Mouse (Mus musculus): ENCODE measurements at regions not wholly inside any gene's neighbourhood (a gene's known extent, or its start where the extent isn't known, plus 50 kb on each side); places are given as distances from the start of the nearest gene placed in this dataset.

DNA sequence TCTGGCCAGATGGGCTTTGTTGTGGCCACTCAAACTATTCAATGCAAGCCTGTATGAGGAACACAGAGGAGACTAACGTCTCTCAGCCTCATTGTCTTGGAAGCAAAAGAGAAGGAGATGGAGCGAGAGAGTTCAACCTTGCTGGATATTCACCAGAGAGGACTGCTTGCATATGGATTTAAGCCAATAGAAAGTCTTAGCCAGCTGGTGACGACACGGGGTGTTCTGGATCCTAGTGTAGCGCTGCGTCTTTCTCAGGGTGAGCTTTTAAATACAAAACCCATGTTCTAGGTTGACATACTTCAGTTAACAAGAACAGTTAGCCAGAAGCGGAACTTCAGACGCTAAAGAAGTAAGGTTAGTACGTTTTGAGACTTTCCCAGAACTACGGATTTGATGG lies 174.9 kb downstream of the Plpp3 start:
- no peak overlapping the region for H3K4me3 ChIP-seq
- no peaks in the 10 kb centered on the region for H3K27me3 ChIP-seq (replicated peaks; ENCODE audit: low read depth, poor library complexity, severe bottlenecking)
- no peaks in the 10 kb centered on the region for H3K9me3 ChIP-seq
- WGBS: 93% methylated on average over 10 of the region's 10 CpGs
- H3K27ac ChIP-seq (replicated peaks): no peak overlapping the region
- no peak for DNase-seq (ENCODE audit: low spot score)
- H3K4me1 ChIP-seq: peaks cover 12% of the 10 kb centered on the region
- no peaks in the 10 kb centered on the region for H3K36me3 ChIP-seq (replicated peaks)

DNA sequence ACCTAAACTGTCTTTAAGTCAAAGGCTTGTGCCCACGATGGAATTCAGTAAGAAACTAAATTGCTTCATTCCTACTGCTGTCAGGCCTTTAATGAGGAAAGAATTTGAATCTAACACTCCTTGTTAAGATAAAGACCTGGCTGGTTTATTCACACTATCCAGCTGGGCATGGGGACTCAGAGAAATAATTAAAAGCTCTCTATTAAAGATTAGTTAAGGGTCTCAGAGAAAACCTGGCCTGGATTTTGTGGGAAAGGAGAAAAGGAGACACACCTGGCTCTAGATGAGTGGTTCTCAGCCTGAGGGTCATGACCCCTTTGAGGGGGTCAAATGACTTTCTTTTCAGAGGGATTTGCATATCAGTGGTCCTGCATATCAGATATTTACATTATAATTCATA lies 178.7 kb downstream of the Plpp3 start:
- DNase-seq (ENCODE audit: low spot score): no peak

DNA sequence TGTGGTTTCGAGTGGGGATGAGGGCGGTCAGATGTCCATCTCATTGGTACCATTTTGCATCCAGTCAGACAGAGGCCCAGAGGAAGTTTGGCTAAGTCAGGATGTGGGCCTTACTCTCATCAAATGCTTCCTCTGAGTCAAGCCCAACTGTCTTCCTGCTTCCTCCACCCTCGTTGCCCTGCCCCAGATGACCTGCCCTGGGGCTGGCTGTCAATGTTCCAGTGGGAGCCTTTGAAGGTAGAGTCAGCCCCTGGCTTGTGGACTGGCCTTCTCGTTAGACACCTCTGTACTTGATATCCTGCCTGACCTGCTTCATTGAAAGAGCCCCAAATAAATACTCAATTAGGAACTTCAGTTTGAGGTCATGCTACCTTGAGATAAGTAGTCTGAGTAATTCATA lies 179.4 kb downstream of the Plpp3 start:
- no peaks in the 10 kb centered on the region for H3K36me3 ChIP-seq (replicated peaks)
- peaks cover 8% of the 10 kb centered on the region for H3K4me1 ChIP-seq
- H3K27ac ChIP-seq (replicated peaks): 0 out of 2 replicates have a peak overlapping the region, but pooled peaks have one; percentile 30
- H3K27me3 ChIP-seq (replicated peaks; ENCODE audit: low read depth, poor library complexity, severe bottlenecking): no peaks in the 10 kb centered on the region
- 46% methylated on average over 4 of the region's 4 CpGs for WGBS
- H3K4me3 ChIP-seq: no peak overlapping the region
- no peak for DNase-seq (ENCODE audit: low spot score)
- H3K9me3 ChIP-seq: no peaks in the 10 kb centered on the region

More for the DNA sequence above, 178.7 kb downstream of the Plpp3 start:
- Histone ChIP-seq H3K36me3 (replicated peaks) (no peaks in the 10 kb centered on the region), H3K4me3 (no peak overlapping the region), H3K27me3 (replicated peaks; ENCODE audit: low read depth, poor library complexity, severe bottlenecking) (no peaks in the 10 kb centered on the region), H3K27ac (replicated peaks) (no peak overlapping the region), H3K9me3 (no peaks in the 10 kb centered on the region), H3K4me1 (peaks cover 8% of the 10 kb centered on the region)
- 63% methylated on average over 1 of the region's 1 CpGs for WGBS

DNA sequence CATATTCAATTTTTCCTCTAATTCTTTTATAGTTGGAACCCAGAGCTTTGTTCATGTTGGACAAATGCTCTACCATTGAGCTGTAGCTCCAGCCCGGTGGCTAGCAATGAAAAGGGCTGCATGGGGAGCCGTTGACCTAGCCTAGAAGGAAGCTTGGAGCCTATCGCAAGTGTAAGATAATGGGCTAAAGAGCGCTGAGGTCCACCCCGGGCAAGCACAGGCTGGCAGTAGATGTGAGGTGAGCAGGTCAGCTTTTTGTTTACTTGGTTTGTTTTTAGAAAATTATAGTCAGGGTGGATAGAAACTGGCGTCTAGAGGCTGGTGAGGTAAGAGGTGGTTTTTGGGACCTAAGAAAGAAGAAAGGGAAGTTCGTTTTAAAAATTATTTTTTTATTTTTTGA lies 181.0 kb downstream of the Plpp3 start:
- no peaks in the 10 kb centered on the region for H3K27me3 ChIP-seq (replicated peaks; ENCODE audit: low read depth, poor library complexity, severe bottlenecking)
- 75% methylated on average over 7 of the region's 7 CpGs for WGBS
- no peak overlapping the region for H3K27ac ChIP-seq (replicated peaks)
- H3K36me3 ChIP-seq (replicated peaks): no peaks in the 10 kb centered on the region
- no peaks in the 10 kb centered on the region for H3K9me3 ChIP-seq
- no peak for DNase-seq (ENCODE audit: low spot score)
- H3K4me3 ChIP-seq: no peak overlapping the region
- H3K4me1 ChIP-seq: peaks cover 8% of the 10 kb centered on the region

DNA sequence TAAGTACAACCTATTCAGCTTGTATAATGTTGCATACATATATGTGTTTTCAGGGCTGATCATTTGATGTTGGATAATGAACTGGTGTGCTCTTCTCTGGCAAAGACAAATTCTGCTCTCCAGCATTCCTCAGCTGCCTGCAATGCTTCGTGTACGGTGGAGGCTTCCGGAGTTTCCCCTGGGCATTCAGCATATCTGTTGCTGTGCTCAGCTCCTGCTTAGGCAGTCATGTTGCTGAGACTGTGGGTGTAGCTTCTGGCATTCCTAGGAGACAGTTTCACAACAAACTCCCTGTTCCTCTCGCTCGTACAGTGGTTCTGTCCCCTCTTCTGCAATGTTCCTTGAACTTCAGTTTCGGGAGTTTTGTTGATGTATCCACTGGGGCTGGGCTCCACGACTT lies 181.7 kb downstream of the Plpp3 start:
- H3K9me3 ChIP-seq: no peaks in the 10 kb centered on the region
- no peak for DNase-seq (ENCODE audit: low spot score)
- WGBS: 70% methylated on average over 7 of the region's 7 CpGs
- peaks cover 8% of the 10 kb centered on the region for H3K4me1 ChIP-seq
- no peak overlapping the region for H3K4me3 ChIP-seq
- H3K27ac ChIP-seq (replicated peaks): no peak overlapping the region
- H3K27me3 ChIP-seq (replicated peaks; ENCODE audit: low read depth, poor library complexity, severe bottlenecking): no peaks in the 10 kb centered on the region
- no peaks in the 10 kb centered on the region for H3K36me3 ChIP-seq (replicated peaks)

DNA sequence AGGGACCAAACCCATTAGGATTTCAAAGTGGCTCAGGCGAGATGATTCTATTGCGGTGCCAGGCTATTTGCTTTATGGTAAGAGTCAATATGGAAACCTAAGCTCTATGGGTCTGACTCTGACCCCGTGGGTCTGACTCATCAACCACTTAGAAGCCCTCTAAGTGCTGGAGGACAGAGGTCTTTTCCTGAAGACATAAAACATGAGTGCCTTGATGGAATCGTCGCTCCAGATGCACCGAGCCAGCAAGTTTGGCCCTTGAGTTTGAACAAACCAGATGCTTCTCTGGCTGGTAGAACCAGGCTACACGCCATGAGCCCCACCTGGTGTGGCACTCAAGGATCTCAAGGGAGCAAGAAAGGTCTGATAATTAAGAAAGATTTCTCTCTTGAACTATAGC lies 184.1 kb downstream of the Plpp3 start:
- Histone ChIP-seq H3K36me3 (replicated peaks) (no peaks in the 10 kb centered on the region), H3K27ac (replicated peaks) (no peak overlapping the region), H3K9me3 (no peaks in the 10 kb centered on the region), H3K4me3 (no peak overlapping the region), H3K4me1 (peaks cover 8% of the 10 kb centered on the region), H3K27me3 (replicated peaks; ENCODE audit: low read depth, poor library complexity, severe bottlenecking) (no peaks in the 10 kb centered on the region)
- WGBS: 90% methylated on average over 7 of the region's 7 CpGs
- no peak for DNase-seq (ENCODE audit: low spot score)

DNA sequence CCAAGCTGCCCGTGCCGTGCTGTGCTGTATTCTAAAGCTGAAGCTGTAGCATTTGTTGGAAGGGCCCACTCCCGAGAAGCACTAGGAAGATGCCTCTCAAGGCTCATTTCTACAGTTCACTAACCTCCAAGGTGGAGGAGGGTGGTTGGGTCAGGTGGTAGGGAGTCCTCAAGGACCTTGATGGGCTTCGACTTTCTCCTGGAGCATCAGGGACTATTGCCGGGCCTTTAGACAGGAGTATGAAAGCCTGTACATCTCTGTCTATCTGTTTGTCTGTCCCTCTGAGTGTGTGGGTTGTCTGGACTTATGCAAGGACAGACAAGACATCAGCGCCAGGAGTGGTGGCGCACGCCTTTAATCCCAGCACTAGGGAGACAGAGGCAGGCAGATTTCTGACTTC lies 189.7 kb downstream of the Plpp3 start:
- Histone ChIP-seq H3K4me1 (peaks cover 12% of the 10 kb centered on the region), H3K4me3 (no peak overlapping the region), H3K27me3 (replicated peaks; ENCODE audit: low read depth, poor library complexity, severe bottlenecking) (no peaks in the 10 kb centered on the region), H3K9me3 (no peaks in the 10 kb centered on the region), H3K36me3 (replicated peaks) (no peaks in the 10 kb centered on the region), H3K27ac (replicated peaks) (no peak overlapping the region)
- DNase-seq (ENCODE audit: low spot score): no peak
- 94% methylated on average over 8 of the region's 8 CpGs for WGBS

DNA sequence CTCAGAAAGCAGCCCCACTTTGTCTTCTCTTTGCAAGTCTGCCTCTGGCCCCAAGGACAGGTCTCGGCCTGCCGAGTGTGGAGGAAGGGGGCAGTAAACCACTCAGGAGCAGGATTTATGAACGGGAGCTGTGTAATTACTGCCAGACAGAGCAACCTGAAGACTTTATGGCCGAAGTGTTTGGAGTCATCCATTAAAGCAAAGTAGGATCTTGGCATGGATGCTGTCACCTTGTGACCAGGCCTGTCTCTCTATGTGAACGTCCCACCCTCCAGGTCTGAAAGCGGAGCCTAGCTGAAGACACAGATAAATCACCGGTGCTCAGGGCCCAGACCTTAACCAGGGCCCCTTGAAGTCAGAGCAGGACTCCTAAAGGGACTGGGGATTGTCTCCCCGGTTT lies 190.8 kb downstream of the Plpp3 start:
- H3K27me3 ChIP-seq (replicated peaks; ENCODE audit: low read depth, poor library complexity, severe bottlenecking): no peaks in the 10 kb centered on the region
- no peaks in the 10 kb centered on the region for H3K36me3 ChIP-seq (replicated peaks)
- WGBS: 73% methylated on average over 8 of the region's 8 CpGs
- peaks cover 21% of the 10 kb centered on the region for H3K4me1 ChIP-seq
- DNase-seq (ENCODE audit: low spot score): peak; percentile 29
- H3K9me3 ChIP-seq: no peaks in the 10 kb centered on the region
- peak overlapping the region; percentile 40; the same call in 1 of the 2 replicates for H3K27ac ChIP-seq (replicated peaks)
- no peak overlapping the region for H3K4me3 ChIP-seq

DNA sequence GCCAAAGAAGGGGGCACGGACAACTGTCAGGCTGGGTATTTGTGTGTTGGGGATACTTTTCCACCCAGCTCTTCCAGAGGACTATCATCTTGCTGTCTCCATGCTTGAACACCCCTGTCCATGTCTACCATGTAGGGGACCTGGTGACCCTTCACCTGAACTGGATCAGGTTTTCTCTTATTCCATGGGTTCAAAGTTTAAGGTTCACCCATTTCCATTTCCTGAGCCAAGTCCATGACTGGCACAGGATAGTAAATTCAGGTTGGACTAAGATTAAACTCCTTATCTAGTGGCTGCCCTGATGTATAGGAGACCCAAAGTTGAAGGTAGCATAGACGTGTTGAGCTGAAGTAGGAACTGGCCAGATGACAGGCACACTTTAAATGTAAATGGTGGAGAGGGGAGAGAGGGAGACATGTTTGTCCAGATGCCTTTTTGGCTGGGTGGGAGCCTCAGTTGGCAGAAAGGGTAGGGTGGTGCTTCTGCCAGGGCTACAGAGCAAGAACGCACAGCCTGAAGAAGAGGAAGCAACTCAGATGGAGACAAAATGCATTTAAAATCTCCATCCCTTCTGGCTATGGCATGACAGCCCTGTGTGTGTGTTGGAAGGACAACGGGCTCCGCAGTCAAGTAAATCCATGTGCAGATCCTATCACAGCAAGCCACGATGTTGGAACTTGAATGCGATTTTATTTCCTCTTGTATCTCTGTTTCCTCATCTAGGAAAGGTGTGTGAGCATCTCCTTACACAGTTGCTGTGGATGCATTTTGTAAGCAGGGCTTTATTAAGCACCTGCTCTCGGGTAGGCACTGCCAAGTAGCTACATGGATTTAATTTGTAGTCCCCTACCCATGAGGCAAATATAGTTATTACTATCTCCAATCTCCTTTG lies 192.4 kb downstream of the Plpp3 start:
- WGBS: 94% methylated on average over 8 of the region's 8 CpGs
- Histone ChIP-seq H3K27ac (replicated peaks) (no peak overlapping the region), H3K4me1 (peaks cover 28% of the 10 kb centered on the region), H3K9me3 (no peaks in the 10 kb centered on the region), H3K4me3 (no peak overlapping the region), H3K36me3 (replicated peaks) (no peaks in the 10 kb centered on the region), H3K27me3 (replicated peaks; ENCODE audit: low read depth, poor library complexity, severe bottlenecking) (no peaks in the 10 kb centered on the region)
- no peak for DNase-seq (ENCODE audit: low spot score)

DNA sequence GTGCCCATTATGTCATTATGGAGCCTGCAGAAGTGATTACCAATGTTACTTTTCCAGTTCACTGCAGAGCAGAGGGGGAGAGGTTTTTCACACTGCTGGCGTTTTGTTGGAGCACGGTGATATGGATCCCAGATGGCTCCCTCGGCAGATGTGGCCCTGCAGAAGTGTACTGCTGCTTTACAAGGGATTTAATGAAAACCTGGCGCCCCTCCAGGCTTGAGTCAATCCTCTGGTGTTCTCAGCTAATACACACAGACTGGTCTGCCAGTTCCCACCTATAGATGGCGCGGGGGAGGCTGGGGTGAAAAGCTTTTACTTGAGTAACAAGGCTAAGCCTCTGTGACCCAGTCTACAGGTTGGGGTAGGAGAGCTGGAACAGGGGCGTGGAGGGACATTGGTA lies 195.2 kb downstream of the Plpp3 start:
- no peaks in the 10 kb centered on the region for H3K36me3 ChIP-seq (replicated peaks)
- 0 out of 2 replicates have a peak overlapping the region, but pooled peaks have one; percentile 10 for H3K27ac ChIP-seq (replicated peaks)
- WGBS: 58% methylated on average over 7 of the region's 7 CpGs
- no peaks in the 10 kb centered on the region for H3K27me3 ChIP-seq (replicated peaks; ENCODE audit: low read depth, poor library complexity, severe bottlenecking)
- no peak overlapping the region for H3K4me3 ChIP-seq
- DNase-seq (ENCODE audit: low spot score): peak; percentile 64
- H3K9me3 ChIP-seq: no peaks in the 10 kb centered on the region
- H3K4me1 ChIP-seq: peaks cover 37% of the 10 kb centered on the region

DNA sequence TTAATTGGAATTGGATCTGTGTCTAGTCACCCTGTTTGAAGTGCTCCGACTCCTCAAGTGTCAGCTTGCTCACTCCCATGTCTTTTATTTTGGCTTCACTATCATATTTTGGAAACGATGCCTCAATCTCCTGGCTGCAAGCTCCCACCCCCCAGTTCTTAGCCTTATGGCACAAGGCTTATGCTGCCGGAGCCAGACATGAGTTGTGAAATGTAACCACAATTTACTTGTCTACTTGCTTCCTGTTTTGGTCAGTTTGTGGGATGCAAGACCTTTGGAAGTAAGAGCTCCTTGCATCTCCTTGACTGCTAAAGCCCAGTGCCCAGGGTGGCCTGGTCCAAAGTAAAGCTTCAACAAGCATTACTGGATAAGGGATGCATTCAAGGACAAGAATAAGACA lies 195.8 kb downstream of the Plpp3 start:
- H3K27me3 ChIP-seq (replicated peaks; ENCODE audit: low read depth, poor library complexity, severe bottlenecking): no peaks in the 10 kb centered on the region
- no peak overlapping the region for H3K4me3 ChIP-seq
- WGBS: 85% methylated on average over 3 of the region's 3 CpGs
- no peak for DNase-seq (ENCODE audit: low spot score)
- H3K27ac ChIP-seq (replicated peaks): peak overlapping the region; percentile 10; the same call in 1 of the 2 replicates
- peaks cover 34% of the 10 kb centered on the region for H3K4me1 ChIP-seq
- no peaks in the 10 kb centered on the region for H3K36me3 ChIP-seq (replicated peaks)
- H3K9me3 ChIP-seq: no peaks in the 10 kb centered on the region

DNA sequence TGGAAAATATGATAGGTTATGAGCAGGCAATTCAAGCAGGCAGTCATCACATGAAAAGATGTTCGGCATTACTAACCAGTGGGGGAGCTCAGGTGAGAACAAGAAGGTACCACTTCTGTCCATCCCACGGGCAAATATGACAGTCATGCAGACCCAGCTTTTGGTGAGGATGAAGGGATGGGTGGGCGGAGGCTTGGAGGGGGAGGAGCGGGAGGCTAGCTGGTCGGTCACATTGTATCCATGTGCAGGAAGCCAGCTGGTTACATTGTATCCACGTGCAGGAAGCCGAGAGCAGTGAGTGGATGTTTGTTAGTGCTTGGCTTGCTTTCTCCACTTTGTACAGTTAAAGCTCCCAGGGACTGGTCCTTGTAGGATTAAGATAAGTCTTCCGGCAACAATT lies 196.9 kb downstream of the Plpp3 start:
- Histone ChIP-seq H3K4me3 (no peak overlapping the region), H3K27ac (replicated peaks) (no peak overlapping the region), H3K27me3 (replicated peaks; ENCODE audit: low read depth, poor library complexity, severe bottlenecking) (no peaks in the 10 kb centered on the region), H3K9me3 (no peaks in the 10 kb centered on the region), H3K4me1 (peaks cover 30% of the 10 kb centered on the region), H3K36me3 (replicated peaks) (no peaks in the 10 kb centered on the region)
- DNase-seq (ENCODE audit: low spot score): no peak
- whole genome bisulfite sequencing: 74% methylated on average over 8 of the region's 8 CpGs

DNA sequence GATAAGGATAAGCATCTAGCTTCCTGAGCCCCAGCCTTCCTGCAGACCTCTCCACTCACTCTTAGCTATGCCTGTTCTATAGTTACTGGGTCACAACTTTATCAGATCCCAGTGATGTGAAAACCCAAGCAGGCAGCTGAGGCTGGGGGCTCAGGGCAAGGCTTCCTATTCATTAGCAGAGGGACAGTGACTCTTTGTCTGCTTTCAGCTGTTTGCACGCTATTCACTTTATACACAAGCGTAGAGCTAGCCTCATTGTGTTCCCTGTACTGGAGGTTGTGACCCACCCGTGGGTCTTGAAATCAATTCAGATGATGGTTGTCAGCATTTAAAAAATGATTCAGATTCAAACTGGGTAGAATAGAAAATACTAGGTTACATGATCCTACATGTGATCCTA lies 199.5 kb downstream of the Plpp3 start:
- no peaks in the 10 kb centered on the region for H3K27me3 ChIP-seq (replicated peaks; ENCODE audit: low read depth, poor library complexity, severe bottlenecking)
- H3K36me3 ChIP-seq (replicated peaks): no peaks in the 10 kb centered on the region
- no peak for DNase-seq (ENCODE audit: low spot score)
- H3K27ac ChIP-seq (replicated peaks): peak overlapping the region; percentile 57
- 42% methylated on average over 3 of the region's 3 CpGs for WGBS
- no peaks in the 10 kb centered on the region for H3K9me3 ChIP-seq
- H3K4me1 ChIP-seq: peaks cover 27% of the 10 kb centered on the region
- no peak overlapping the region for H3K4me3 ChIP-seq

All from embryonic facial prominence, embryonic 10.5 days (tissue).